Mouse (Mus musculus) brain, adult 2 months (tissue): ENCODE results near the gene Vdr.

ENCODE experiments used
- DNase-seq: peaks from one replicate; pipeline ENCODE4 v3.0.0; 2011; ENCODE audit warnings: low read depth, low spot score

Vdr gene

GRCm38 (mm10) chr15:97812126-97812525 is 98.3 kb downstream of the Vdr start:
- peak; percentile 97 for DNase-seq

GRCm38 (mm10) chr15:97811307-97811706 is 99.1 kb downstream of the Vdr start:
- no peak for DNase-seq

- DNase-seq = no peak
These were observed 100.0 kb downstream of the Vdr start for GRCm38 (mm10) chr15:97810399-97810798.

- peak; percentile 66 for DNase-seq
These were observed 100.5 kb downstream of the Vdr start for GRCm38 (mm10) chr15:97809942-97810341.

GRCm38 (mm10) chr15:97809206-97809605 is 101.2 kb downstream of the Vdr start:
- DNase-seq = no peak

GRCm38 (mm10) chr15:97808532-97808931 is 101.9 kb downstream of the Vdr start:
- DNase-seq = no peak

- DNase-seq = no peak
These were observed 102.6 kb downstream of the Vdr start for GRCm38 (mm10) chr15:97807867-97808266.
